20 mouse cellular contexts compared by ENCODE assay signal in the genomic region with DNA sequence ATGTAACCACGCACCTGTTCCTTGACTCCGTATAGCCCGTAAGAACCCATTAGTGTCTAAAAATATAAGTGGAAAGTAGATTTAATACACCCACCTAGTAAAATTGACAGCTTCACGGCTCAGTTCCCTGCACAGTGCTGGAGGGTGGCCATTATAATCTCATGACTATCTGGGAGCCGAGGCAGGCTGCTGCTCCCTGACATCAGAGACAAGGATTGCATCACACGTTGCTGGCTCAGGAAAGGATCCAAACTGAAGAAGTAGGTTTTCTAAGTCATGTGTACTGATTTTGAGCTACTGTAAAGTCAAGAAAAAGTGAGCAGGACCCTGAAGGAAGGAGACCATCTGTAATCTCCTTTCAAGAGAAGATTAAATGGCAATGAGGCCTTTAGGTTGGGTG.
"Had no signal": no experiment of that assay in that cellular context is flagged by ENCODE, and none has a peak within 500 bp of the region (broad histone marks: within the 10 kb centered on the region; RNA-seq: fewer than 3 reads in every experiment).

No protein-coding gene starts in this region.

- H3K27ac ChIP-seq: liver, embryonic 15.5 days; lung, embryonic 15.5 days; macrophage; midbrain, embryonic 13.5 days; midbrain, embryonic 15.5 days; neural tube, embryonic 13.5 days; neural tube, embryonic 15.5 days had no signal

- DNase-seq: lung, adult 2 months; lung, postnatal 14 days; lung, postnatal 36 days; retina, postnatal 1 day; right cerebral cortex, adult 18-20 months; right cerebral cortex, postnatal 25 days; right cerebral cortex, postnatal 4 days; spleen, adult 18-20 months; thymus, adult 18-20 months; thymus, postnatal 14 days; thymus, postnatal 36 days had no signal

- H3K36me3 ChIP-seq: liver, embryonic 15.5 days; lung, embryonic 15.5 days; midbrain, embryonic 13.5 days; midbrain, embryonic 15.5 days; neural tube, embryonic 13.5 days; neural tube, embryonic 15.5 days had no signal

- H3K4me2 ChIP-seq: liver, embryonic 15.5 days; lung, embryonic 15.5 days; midbrain, embryonic 13.5 days; midbrain, embryonic 15.5 days; neural tube, embryonic 13.5 days; neural tube, embryonic 15.5 days had no signal

- H3K9me3 ChIP-seq: liver, embryonic 15.5 days; lung, embryonic 15.5 days; midbrain, embryonic 13.5 days; midbrain, embryonic 15.5 days; neural tube, embryonic 13.5 days; neural tube, embryonic 15.5 days had no signal

- H3K27me3 ChIP-seq: liver, embryonic 15.5 days; lung, embryonic 15.5 days; midbrain, embryonic 15.5 days had no signal

- H3K4me1 ChIP-seq: lung, embryonic 15.5 days; megakaryocyte, embryonic 14.5 days; midbrain, embryonic 13.5 days; midbrain, embryonic 15.5 days; neural tube, embryonic 15.5 days had no signal

- H3K9ac ChIP-seq: liver, embryonic 15.5 days; lung, embryonic 15.5 days; midbrain, embryonic 13.5 days; midbrain, embryonic 15.5 days; neural tube, embryonic 13.5 days; neural tube, embryonic 15.5 days had no signal

- H3K4me3 ChIP-seq: liver, embryonic 15.5 days; lung, embryonic 15.5 days; megakaryocyte, embryonic 14.5 days; midbrain, embryonic 13.5 days; midbrain, embryonic 15.5 days; neural tube, embryonic 13.5 days; neural tube, embryonic 15.5 days had no signal

- ATAC-seq: lung, postnatal 0 days; midbrain, embryonic 13.5 days; midbrain, embryonic 15.5 days had no signal
